Mouse (Mus musculus): ENCODE data around the gene Dab2ip. TPM values are rescaled to one million over a fixed set of nuclear protein-coding genes. Genes with fewer than 3 reads are reported as not detected.
A peak's percentile ranks its signal among the peaks of the same experiment; 100 is the strongest.

Dab2ip gene
- polyA plus RNA-seq, 1 experiment from 2014 or later = 49.0 TPM

- Histone ChIP-seq H3K9ac (ENCODE audit: low read depth, low read length) (no peak overlapping the region), H3K36me3 (ENCODE audit: control insufficient read depth, insufficient read depth, low read length) (no peaks in the 10 kb centered on the region), H3K4me3 (ENCODE audit: low read depth, low read length) (no peak overlapping the region), H3K9me3 (replicated peaks; ENCODE audit: control insufficient read depth, low read length) (no peaks in the 10 kb centered on the region), H3K27ac (ENCODE audit: low read depth, low read length) (no peak overlapping the region), H3K4me1 (ENCODE audit: control insufficient read depth, insufficient read depth, low read length) (peaks cover 66% of the 10 kb centered on the region), H3K27me3 (ENCODE audit: control insufficient read depth, insufficient read depth, low read length) (no peaks in the 10 kb centered on the region), H3K4me2 (no peak overlapping the region)
- 44% methylated on average over 5 of the region's 5 CpGs for WGBS (ENCODE audit: insufficient replicate concordance)
- ATAC-seq (replicated peaks; ENCODE audit: insufficient number of reproducible peaks, low FRiP score, low TSS enrichment) = no peak
Measured at GRCm38 (mm10) chr2:35595718-35596117, 37.7 kb downstream of the Dab2ip start.

GRCm38 (mm10) chr2:35596796-35597195, 38.7 kb downstream of the Dab2ip start:
- Histone ChIP-seq H3K27ac (ENCODE audit: low read depth, low read length) (no peak overlapping the region; the same call in 1 of the 2 replicates), H3K4me1 (ENCODE audit: control insufficient read depth, insufficient read depth, low read length) (peaks cover 55% of the 10 kb centered on the region), H3K4me2 (no peak overlapping the region), H3K4me3 (ENCODE audit: low read depth, low read length) (no peak overlapping the region), H3K27me3 (ENCODE audit: control insufficient read depth, insufficient read depth, low read length) (no peaks in the 10 kb centered on the region), H3K9me3 (replicated peaks; ENCODE audit: control insufficient read depth, low read length) (no peaks in the 10 kb centered on the region), H3K9ac (ENCODE audit: low read depth, low read length) (no peak overlapping the region), H3K36me3 (ENCODE audit: control insufficient read depth, insufficient read depth, low read length) (no peaks in the 10 kb centered on the region)
- ATAC-seq (replicated peaks; ENCODE audit: insufficient number of reproducible peaks, low FRiP score, low TSS enrichment) = no peak
- 69% methylated on average over 4 of the region's 4 CpGs for WGBS (ENCODE audit: insufficient replicate concordance)

DNA sequence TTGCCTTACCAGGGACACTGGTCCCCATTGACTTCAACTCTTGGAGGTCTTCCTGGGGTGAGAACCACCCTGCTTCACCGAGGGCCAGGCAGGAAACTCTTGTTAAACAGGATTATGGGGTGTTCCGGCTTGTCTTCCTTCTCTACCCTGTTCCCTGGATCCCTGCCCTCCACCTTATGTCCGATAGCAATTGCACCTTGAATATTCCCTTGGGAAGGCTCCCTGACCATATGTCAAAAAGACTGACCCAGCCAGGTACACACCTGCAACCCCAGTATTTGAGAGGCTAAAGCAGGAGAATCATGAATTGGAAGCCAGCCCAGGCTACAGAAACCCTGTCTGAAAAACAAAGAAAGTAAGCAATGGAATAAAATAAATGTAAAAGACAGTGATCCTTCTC, 40.8 kb downstream of the Dab2ip start:
- no peak overlapping the region for H3K4me2 ChIP-seq
- 44% methylated on average over 3 of the region's 3 CpGs for WGBS (ENCODE audit: insufficient replicate concordance)
- H3K9me3 ChIP-seq (replicated peaks; ENCODE audit: control insufficient read depth, low read length) = no peaks in the 10 kb centered on the region
- H3K27me3 ChIP-seq (ENCODE audit: control insufficient read depth, insufficient read depth, low read length) = no peaks in the 10 kb centered on the region
- peaks cover 60% of the 10 kb centered on the region for H3K4me1 ChIP-seq (ENCODE audit: control insufficient read depth, insufficient read depth, low read length)
- no peak overlapping the region for H3K9ac ChIP-seq (ENCODE audit: low read depth, low read length)
- ATAC-seq (replicated peaks; ENCODE audit: insufficient number of reproducible peaks, low FRiP score, low TSS enrichment) = no peak
- H3K4me3 ChIP-seq (ENCODE audit: low read depth, low read length) = no peak overlapping the region
- no peak overlapping the region for H3K27ac ChIP-seq (ENCODE audit: low read depth, low read length)
- H3K36me3 ChIP-seq (ENCODE audit: control insufficient read depth, insufficient read depth, low read length) = no peaks in the 10 kb centered on the region

DNA sequence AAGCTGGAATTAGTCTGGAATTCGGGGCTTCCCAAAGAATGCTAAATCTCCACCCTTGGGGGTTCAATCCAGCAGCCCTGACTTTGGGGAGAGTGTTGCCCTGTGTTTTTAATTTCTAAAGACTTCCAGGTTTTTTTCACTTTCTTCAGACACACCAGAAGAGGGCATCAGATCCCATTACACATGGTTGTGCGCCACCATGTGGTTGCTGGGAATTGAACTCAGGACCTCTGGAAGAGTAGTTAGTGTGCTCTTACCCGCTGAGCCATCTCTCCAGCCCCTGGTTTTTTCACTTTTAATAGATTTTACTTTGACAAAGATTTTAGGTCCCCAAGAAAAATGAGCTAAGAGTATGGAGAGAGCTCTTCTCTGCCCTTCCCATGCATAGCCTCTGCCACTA, 43.6 kb downstream of the Dab2ip start:
- WGBS (ENCODE audit: insufficient replicate concordance) = 69% methylated on average over 3 of the region's 3 CpGs
- no peak overlapping the region for H3K4me3 ChIP-seq (ENCODE audit: low read depth, low read length)

DNA sequence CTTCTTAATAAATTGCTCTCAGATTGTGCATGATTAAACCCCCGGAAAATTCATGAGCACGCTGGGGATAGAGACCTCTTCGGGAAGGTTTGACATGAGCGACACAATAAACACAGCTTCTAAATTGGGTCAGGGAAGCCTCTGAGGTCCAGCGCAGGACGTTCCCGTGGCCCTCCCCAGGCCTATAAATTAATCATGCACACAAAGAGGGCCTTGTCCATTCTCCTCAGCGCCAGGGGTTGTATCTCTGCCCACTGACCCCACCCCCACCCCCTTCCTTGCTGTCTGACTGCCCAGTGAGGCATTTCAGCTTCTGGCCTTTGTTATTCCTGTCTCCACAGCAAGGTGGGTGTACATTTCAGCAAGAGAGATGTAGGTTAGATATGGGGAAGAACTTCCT, 49.4 kb downstream of the Dab2ip start:
- Histone ChIP-seq H3K36me3 (ENCODE audit: control insufficient read depth, insufficient read depth, low read length) (no peaks in the 10 kb centered on the region), H3K4me1 (ENCODE audit: control insufficient read depth, insufficient read depth, low read length) (peaks cover 93% of the 10 kb centered on the region), H3K9ac (ENCODE audit: low read depth, low read length) (no peak overlapping the region), H3K9me3 (replicated peaks; ENCODE audit: control insufficient read depth, low read length) (no peaks in the 10 kb centered on the region), H3K4me3 (ENCODE audit: low read depth, low read length) (no peak overlapping the region), H3K27ac (ENCODE audit: low read depth, low read length) (no peak overlapping the region), H3K27me3 (ENCODE audit: control insufficient read depth, insufficient read depth, low read length) (no peaks in the 10 kb centered on the region), H3K4me2 (no peak overlapping the region)
- ATAC-seq (replicated peaks; ENCODE audit: insufficient number of reproducible peaks, low FRiP score, low TSS enrichment) = no peak
- WGBS (ENCODE audit: insufficient replicate concordance) = 54% methylated on average over 8 of the region's 8 CpGs

More for the DNA sequence above, 43.6 kb downstream of the Dab2ip start:
- ATAC-seq (replicated peaks; ENCODE audit: insufficient number of reproducible peaks, low FRiP score, low TSS enrichment) = no peak
- H3K9ac ChIP-seq (ENCODE audit: low read depth, low read length) = no peak overlapping the region
- no peaks in the 10 kb centered on the region for H3K36me3 ChIP-seq (ENCODE audit: control insufficient read depth, insufficient read depth, low read length)
- no peaks in the 10 kb centered on the region for H3K9me3 ChIP-seq (replicated peaks; ENCODE audit: control insufficient read depth, low read length)
- no peak overlapping the region for H3K4me2 ChIP-seq
- H3K27me3 ChIP-seq (ENCODE audit: control insufficient read depth, insufficient read depth, low read length) = no peaks in the 10 kb centered on the region
- H3K27ac ChIP-seq (ENCODE audit: low read depth, low read length) = no peak overlapping the region
- peaks cover 61% of the 10 kb centered on the region for H3K4me1 ChIP-seq (ENCODE audit: control insufficient read depth, insufficient read depth, low read length)

DNA sequence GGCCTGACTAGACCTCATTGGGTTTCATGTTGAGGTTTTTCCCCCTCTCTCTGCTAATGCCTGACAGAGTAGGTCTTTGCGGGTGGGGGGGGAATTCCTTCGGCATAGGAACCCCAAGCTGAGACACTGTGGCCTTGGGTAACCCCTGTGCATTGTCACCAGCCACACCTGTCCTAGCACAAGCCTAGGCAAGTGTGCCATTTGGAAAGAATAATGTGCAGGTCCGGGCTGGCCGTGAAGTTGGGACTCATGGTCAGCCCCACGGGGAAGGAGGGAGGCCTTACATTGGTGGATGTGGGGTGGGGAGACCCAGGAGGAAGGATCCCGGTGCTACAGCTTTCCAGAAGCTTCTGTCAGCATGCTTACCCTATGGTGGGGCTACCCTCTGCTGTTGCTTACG, 50.8 kb downstream of the Dab2ip start:
- Histone ChIP-seq H3K9ac (ENCODE audit: low read depth, low read length) (peak overlapping the region; percentile 17; the same call in 1 of the 2 replicates), H3K27ac (ENCODE audit: low read depth, low read length) (peak overlapping the region; percentile 58), H3K4me2 (no peak overlapping the region), H3K36me3 (ENCODE audit: control insufficient read depth, insufficient read depth, low read length) (no peaks in the 10 kb centered on the region), H3K4me1 (ENCODE audit: control insufficient read depth, insufficient read depth, low read length) (peaks cover 96% of the 10 kb centered on the region), H3K9me3 (replicated peaks; ENCODE audit: control insufficient read depth, low read length) (no peaks in the 10 kb centered on the region), H3K27me3 (ENCODE audit: control insufficient read depth, insufficient read depth, low read length) (no peaks in the 10 kb centered on the region), H3K4me3 (ENCODE audit: low read depth, low read length) (no peak overlapping the region)
- no peak for ATAC-seq (replicated peaks; ENCODE audit: insufficient number of reproducible peaks, low FRiP score, low TSS enrichment)
- WGBS (ENCODE audit: insufficient replicate concordance) = 67% methylated on average over 7 of the region's 7 CpGs

GRCm38 (mm10) chr2:35609317-35609716, 51.3 kb downstream of the Dab2ip start:
- Histone ChIP-seq H3K36me3 (ENCODE audit: control insufficient read depth, insufficient read depth, low read length) (no peaks in the 10 kb centered on the region), H3K27ac (ENCODE audit: low read depth, low read length) (peak overlapping the region; percentile 83), H3K4me2 (no peak overlapping the region; the same call in 1 of the 2 replicates), H3K4me1 (ENCODE audit: control insufficient read depth, insufficient read depth, low read length) (peaks cover 96% of the 10 kb centered on the region), H3K9me3 (replicated peaks; ENCODE audit: control insufficient read depth, low read length) (no peaks in the 10 kb centered on the region), H3K4me3 (ENCODE audit: low read depth, low read length) (no peak overlapping the region), H3K27me3 (ENCODE audit: control insufficient read depth, insufficient read depth, low read length) (no peaks in the 10 kb centered on the region), H3K9ac (ENCODE audit: low read depth, low read length) (peak overlapping the region; percentile 17; the same call in 1 of the 2 replicates)
- ATAC-seq (replicated peaks; ENCODE audit: insufficient number of reproducible peaks, low FRiP score, low TSS enrichment) = peak; percentile 20
- 41% methylated on average over 9 of the region's 9 CpGs for WGBS (ENCODE audit: insufficient replicate concordance)

GRCm38 (mm10) chr2:35610168-35610951, 52.3 kb downstream of the Dab2ip start:
- 0 out of 2 replicates have a peak overlapping the region, but pooled peaks have one; percentile 22 for H3K9ac ChIP-seq (ENCODE audit: low read depth, low read length)
- no peak overlapping the region for H3K4me3 ChIP-seq (ENCODE audit: low read depth, low read length)
- peak overlapping the region; percentile 40 for H3K4me2 ChIP-seq
- no peak for ATAC-seq (replicated peaks; ENCODE audit: insufficient number of reproducible peaks, low FRiP score, low TSS enrichment)
- H3K27me3 ChIP-seq (ENCODE audit: control insufficient read depth, insufficient read depth, low read length) = no peaks in the 10 kb centered on the region
- H3K36me3 ChIP-seq (ENCODE audit: control insufficient read depth, insufficient read depth, low read length) = no peaks in the 10 kb centered on the region
- peak overlapping the region; percentile 83 for H3K27ac ChIP-seq (ENCODE audit: low read depth, low read length)
- 13% methylated on average over 11 of the region's 11 CpGs for WGBS (ENCODE audit: insufficient replicate concordance)
- no peaks in the 10 kb centered on the region for H3K9me3 ChIP-seq (replicated peaks; ENCODE audit: control insufficient read depth, low read length)
- H3K4me1 ChIP-seq (ENCODE audit: control insufficient read depth, insufficient read depth, low read length) = peaks cover 90% of the 10 kb centered on the region

GRCm38 (mm10) chr2:35610976-35611375, 52.9 kb downstream of the Dab2ip start:
- Histone ChIP-seq H3K27ac (ENCODE audit: low read depth, low read length) (no peak overlapping the region), H3K4me2 (no peak overlapping the region), H3K4me3 (ENCODE audit: low read depth, low read length) (no peak overlapping the region), H3K27me3 (ENCODE audit: control insufficient read depth, insufficient read depth, low read length) (no peaks in the 10 kb centered on the region), H3K36me3 (ENCODE audit: control insufficient read depth, insufficient read depth, low read length) (no peaks in the 10 kb centered on the region), H3K9ac (ENCODE audit: low read depth, low read length) (no peak overlapping the region), H3K9me3 (replicated peaks; ENCODE audit: control insufficient read depth, low read length) (no peaks in the 10 kb centered on the region), H3K4me1 (ENCODE audit: control insufficient read depth, insufficient read depth, low read length) (peaks cover 89% of the 10 kb centered on the region)
- WGBS (ENCODE audit: insufficient replicate concordance) = 83% methylated on average over 7 of the region's 7 CpGs
- ATAC-seq (replicated peaks; ENCODE audit: insufficient number of reproducible peaks, low FRiP score, low TSS enrichment) = no peak

Data from heart, embryonic 11.5 days (tissue).